Mouse (Mus musculus) C3H10T1/2 (cell line): ENCODE results near the gene Mecr. TPM values are rescaled to one million over a fixed set of nuclear protein-coding genes. Genes with fewer than 3 reads are reported as not detected.

Experiments used
- polyA plus RNA-seq, 2 experiments: library from polyadenylated mRNA; unstranded; fragments of >200 nt; fragmentation: generic; extraction: Trizol; gene quantifications; one replicate each; pipeline ENCODE4 v1.2.1; 2012; ENCODE audit warnings: missing spikeins in 2 of 2

Gene Mecr
- 10 to 100 TPM; 27.6 to 68.7 TPM for polyA plus RNA-seq

GRCm38 (mm10) chr4:131843290-131843743 lies at the start of gene Mecr:
Mecr (plus strand) TSS chr4:131843470.

GRCm38 (mm10) chr4:131837872-131838524 lies 5.3 kb upstream of the Mecr start, which contains the start of gene Ptpru:
Ptpru (minus strand) TSS chr4:131838288.

GRCm38 (mm10) chr4:131873293-131874168 lies 30.3 kb downstream of the Mecr start, which contains the start of gene Srsf4:
Srsf4 (plus strand) TSS chr4:131873617.

Other genes starting within 250 kb of the Mecr start
- under 1 TPM; under 0.01 to 0.08 TPM for gene Ptpru, start 5.2 kb upstream of the Mecr start, polyA plus RNA-seq
- gene Srsf4, start 30.1 kb downstream of the Mecr start, polyA plus RNA-seq: 10 to 100 TPM; 16.1 to 43.3 TPM
- gene Tmem200b, start 78.3 kb downstream of the Mecr start, polyA plus RNA-seq: under 1 TPM in 1 of 2 experiments, not detected in 1; 0.04 TPM
- under 1 TPM; 0.07 to 0.13 TPM for gene Gm10300, start 231.2 kb downstream of the Mecr start, polyA plus RNA-seq
- 10 to 100 TPM in 1 of 2 experiments, 1 to 10 TPM in 1; 2.9 to 10.6 TPM for gene Epb41, start 231.9 kb downstream of the Mecr start, polyA plus RNA-seq